Mouse (Mus musculus): ENCODE results near the gene Ciapin1. TPM values are rescaled to one million over a fixed set of nuclear protein-coding genes. Genes with fewer than 3 reads are reported as not detected.

Gene Ciapin1
- polyA plus RNA-seq, 1 experiment = 115 TPM

DNA sequence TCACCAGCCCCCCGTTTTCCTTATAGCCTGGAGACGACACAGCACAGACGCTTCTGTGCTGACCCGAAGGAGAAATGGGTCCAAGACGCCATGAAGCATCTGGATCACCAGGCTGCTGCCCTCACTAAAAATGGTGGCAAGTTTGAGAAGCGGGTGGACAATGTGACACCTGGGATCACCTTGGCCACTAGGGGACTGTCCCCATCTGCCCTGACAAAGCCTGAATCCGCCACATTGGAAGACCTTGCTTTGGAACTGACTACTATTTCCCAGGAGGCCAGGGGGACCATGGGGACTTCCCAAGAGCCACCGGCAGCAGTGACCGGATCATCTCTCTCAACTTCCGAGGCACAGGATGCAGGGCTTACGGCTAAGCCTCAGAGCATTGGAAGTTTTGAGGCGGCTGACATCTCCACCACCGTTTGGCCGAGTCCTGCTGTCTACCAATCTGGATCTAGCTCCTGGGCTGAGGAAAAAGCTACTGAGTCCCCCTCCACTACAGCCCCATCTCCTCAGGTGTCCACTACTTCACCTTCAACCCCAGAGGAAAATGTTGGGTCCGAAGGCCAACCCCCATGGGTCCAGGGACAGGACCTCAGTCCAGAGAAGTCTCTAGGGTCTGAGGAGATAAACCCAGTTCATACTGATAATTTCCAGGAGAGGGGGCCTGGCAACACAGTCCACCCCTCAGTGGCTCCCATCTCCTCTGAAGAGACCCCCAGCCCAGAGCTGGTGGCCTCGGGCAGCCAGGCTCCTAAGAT is 58.4 kb downstream of the Ciapin1 start:
- H3K79me3 ChIP-seq (ENCODE audit: low read depth) = peaks cover 2% of the 10 kb centered on the region
- H3K27me3 ChIP-seq (ENCODE audit: control insufficient read depth, insufficient read depth, insufficient read length) = no peaks in the 10 kb centered on the region
- no peak overlapping the region for H3ac ChIP-seq (ENCODE audit: control insufficient read depth, insufficient read length, low read depth)
- peaks cover 9% of the 10 kb centered on the region for H3K36me3 ChIP-seq (ENCODE audit: control insufficient read depth, insufficient read depth)
- peaks cover 14% of the 10 kb centered on the region for H3K79me2 ChIP-seq (ENCODE audit: control insufficient read depth, insufficient read depth)
- TF ChIP-seq CEBPB (IDR thresholded peaks at IDR 0.05; ENCODE audit: low read depth) (no peak), MYOG (IDR thresholded peaks at IDR 0.05; ENCODE audit: control insufficient read depth, extremely low read depth, insufficient read length) (no peak), MYOD1 (IDR thresholded peaks at IDR 0.05; ENCODE audit: control insufficient read depth, insufficient read length, low read depth) (no peak), CTCF (IDR thresholded peaks at IDR 0.05; ENCODE audit: control insufficient read depth, insufficient read depth, insufficient read length) (no peak), FOSL1 (IDR thresholded peaks at IDR 0.05; ENCODE audit: insufficient read depth, low read length, poor library complexity, severe bottlenecking) (no peak), MAX (IDR thresholded peaks at IDR 0.05) (no peak), USF1 (IDR thresholded peaks at IDR 0.05; ENCODE audit: low read depth) (no peak)
- no peak overlapping the region for H3K4me3 ChIP-seq (ENCODE audit: insufficient read depth, poor library complexity, severe bottlenecking)

- Histone ChIP-seq H3K36me3 (ENCODE audit: control insufficient read depth, insufficient read depth) (peaks cover 9% of the 10 kb centered on the region), H3K27me3 (ENCODE audit: control insufficient read depth, insufficient read depth, insufficient read length) (no peaks in the 10 kb centered on the region), H3ac (ENCODE audit: control insufficient read depth, insufficient read length, low read depth) (no peak overlapping the region), H3K79me3 (ENCODE audit: low read depth) (peaks cover 4% of the 10 kb centered on the region), H3K79me2 (ENCODE audit: control insufficient read depth, insufficient read depth) (peaks cover 21% of the 10 kb centered on the region), H3K4me3 (ENCODE audit: insufficient read depth, poor library complexity, severe bottlenecking) (no peak overlapping the region)
- TF ChIP-seq MYOD1 (IDR thresholded peaks at IDR 0.05; ENCODE audit: control insufficient read depth, insufficient read length, low read depth) (no peak), FOSL1 (IDR thresholded peaks at IDR 0.05; ENCODE audit: insufficient read depth, low read length, poor library complexity, severe bottlenecking) (no peak), MYOG (IDR thresholded peaks at IDR 0.05; ENCODE audit: control insufficient read depth, extremely low read depth, insufficient read length) (no peak), MAX (IDR thresholded peaks at IDR 0.05) (no peak), CEBPB (IDR thresholded peaks at IDR 0.05; ENCODE audit: low read depth) (no peak), USF1 (IDR thresholded peaks at IDR 0.05; ENCODE audit: low read depth) (no peak), CTCF (IDR thresholded peaks at IDR 0.05; ENCODE audit: control insufficient read depth, insufficient read depth, insufficient read length) (no peak)
Measured at GRCm38 (mm10) chr8:94778895-94779533, 59.1 kb downstream of the Ciapin1 start.

- no peak for TF ChIP-seq CTCF (IDR thresholded peaks at IDR 0.05; ENCODE audit: control insufficient read depth, insufficient read depth, insufficient read length)
- TF ChIP-seq MAX (IDR thresholded peaks at IDR 0.05) = no peak
- TF ChIP-seq FOSL1 (IDR thresholded peaks at IDR 0.05; ENCODE audit: insufficient read depth, low read length, poor library complexity, severe bottlenecking) = no peak
- TF ChIP-seq MYOG (IDR thresholded peaks at IDR 0.05; ENCODE audit: control insufficient read depth, extremely low read depth, insufficient read length) = no peak
- no peak for TF ChIP-seq MYOD1 (IDR thresholded peaks at IDR 0.05; ENCODE audit: control insufficient read depth, insufficient read length, low read depth)
- TF ChIP-seq USF1 (IDR thresholded peaks at IDR 0.05; ENCODE audit: low read depth) = no peak
- TF ChIP-seq CEBPB (IDR thresholded peaks at IDR 0.05; ENCODE audit: low read depth) = no peak
- H3K79me3 ChIP-seq (ENCODE audit: low read depth) = peaks cover 5% of the 10 kb centered on the region
- no peaks in the 10 kb centered on the region for H3K27me3 ChIP-seq (ENCODE audit: control insufficient read depth, insufficient read depth, insufficient read length)
- peaks cover 9% of the 10 kb centered on the region for H3K36me3 ChIP-seq (ENCODE audit: control insufficient read depth, insufficient read depth)
- H3K79me2 ChIP-seq (ENCODE audit: control insufficient read depth, insufficient read depth) = peaks cover 26% of the 10 kb centered on the region
- H3K4me3 ChIP-seq (ENCODE audit: insufficient read depth, poor library complexity, severe bottlenecking) = no peak overlapping the region
- H3ac ChIP-seq (ENCODE audit: control insufficient read depth, insufficient read length, low read depth) = no peak overlapping the region
Measured at GRCm38 (mm10) chr8:94778473-94778872, 59.7 kb downstream of the Ciapin1 start.

GRCm38 (mm10) chr8:94778036-94778435 is 60.1 kb downstream of the Ciapin1 start:
- H3K4me3 ChIP-seq (ENCODE audit: insufficient read depth, poor library complexity, severe bottlenecking) = no peak overlapping the region
- H3K27me3 ChIP-seq (ENCODE audit: control insufficient read depth, insufficient read depth, insufficient read length) = no peaks in the 10 kb centered on the region
- TF ChIP-seq CEBPB (IDR thresholded peaks at IDR 0.05; ENCODE audit: low read depth) = no peak
- no peak for TF ChIP-seq MAX (IDR thresholded peaks at IDR 0.05)
- no peak for TF ChIP-seq MYOG (IDR thresholded peaks at IDR 0.05; ENCODE audit: control insufficient read depth, extremely low read depth, insufficient read length)
- no peak for TF ChIP-seq USF1 (IDR thresholded peaks at IDR 0.05; ENCODE audit: low read depth)
- TF ChIP-seq FOSL1 (IDR thresholded peaks at IDR 0.05; ENCODE audit: insufficient read depth, low read length, poor library complexity, severe bottlenecking) = no peak
- no peak for TF ChIP-seq CTCF (IDR thresholded peaks at IDR 0.05; ENCODE audit: control insufficient read depth, insufficient read depth, insufficient read length)
- no peak for TF ChIP-seq MYOD1 (IDR thresholded peaks at IDR 0.05; ENCODE audit: control insufficient read depth, insufficient read length, low read depth)
- H3K79me2 ChIP-seq (ENCODE audit: control insufficient read depth, insufficient read depth) = peaks cover 30% of the 10 kb centered on the region
- peaks cover 9% of the 10 kb centered on the region for H3K36me3 ChIP-seq (ENCODE audit: control insufficient read depth, insufficient read depth)
- H3ac ChIP-seq (ENCODE audit: control insufficient read depth, insufficient read length, low read depth) = no peak overlapping the region
- H3K79me3 ChIP-seq (ENCODE audit: low read depth) = peaks cover 5% of the 10 kb centered on the region

GRCm38 (mm10) chr8:94776346-94776745 is 61.8 kb downstream of the Ciapin1 start:
- H3K27me3 ChIP-seq (ENCODE audit: control insufficient read depth, insufficient read depth, insufficient read length) = no peaks in the 10 kb centered on the region
- peaks cover 9% of the 10 kb centered on the region for H3K36me3 ChIP-seq (ENCODE audit: control insufficient read depth, insufficient read depth)
- peaks cover 5% of the 10 kb centered on the region for H3K79me3 ChIP-seq (ENCODE audit: low read depth)
- TF ChIP-seq USF1 (IDR thresholded peaks at IDR 0.05; ENCODE audit: low read depth) (no peak), CEBPB (IDR thresholded peaks at IDR 0.05; ENCODE audit: low read depth) (no peak), MYOD1 (IDR thresholded peaks at IDR 0.05; ENCODE audit: control insufficient read depth, insufficient read length, low read depth) (no peak), FOSL1 (IDR thresholded peaks at IDR 0.05; ENCODE audit: insufficient read depth, low read length, poor library complexity, severe bottlenecking) (no peak), MYOG (IDR thresholded peaks at IDR 0.05; ENCODE audit: control insufficient read depth, extremely low read depth, insufficient read length) (no peak), CTCF (IDR thresholded peaks at IDR 0.05; ENCODE audit: control insufficient read depth, insufficient read depth, insufficient read length) (no peak), MAX (IDR thresholded peaks at IDR 0.05) (no peak)
- H3K79me2 ChIP-seq (ENCODE audit: control insufficient read depth, insufficient read depth) = peaks cover 40% of the 10 kb centered on the region
- no peak overlapping the region for H3ac ChIP-seq (ENCODE audit: control insufficient read depth, insufficient read length, low read depth)
- H3K4me3 ChIP-seq (ENCODE audit: insufficient read depth, poor library complexity, severe bottlenecking) = no peak overlapping the region
